Mouse (Mus musculus) erythroblast, embryonic 14.5 days (primary cell): ENCODE results near the gene Myl9.
"Not testable (repeated sequence)": the region's sequence is repeated elsewhere in the genome, so short reads cannot be mapped to it uniquely, and the experiment has no call there.

Source experiments
- GATA1 ChIP-seq: IDR thresholded peaks from 2 replicates; pipeline ENCODE4 v1.6.1; 2012; ENCODE audit warnings: low read length, inconsistent platforms, mixed read lengths
- TAL1 ChIP-seq: IDR thresholded peaks from 3 replicates; pipeline ENCODE4 v1.6.1; 2012; ENCODE audit warnings: low read length, inconsistent platforms, mixed read lengths

- not testable (repeated sequence) for TF ChIP-seq GATA1, TAL1
Measured at GRCm38 (mm10) chr2:156825128-156825527, 49.9 kb downstream of the Myl9 start.
